Mouse (Mus musculus) bone marrow, adult 2 months (tissue): Measurements from ENCODE around the gene Rgs12.

Source experiments
- CTCF ChIP-seq: fragments of 200-500 bp; IDR thresholded peaks from 2 replicates; pipeline ENCODE4 v1.5.1; 2011; ENCODE audit warnings: low read length, control low read depth; ENCODE audit not compliant: control insufficient read depth, insufficient read depth
- POLR2A ChIP-seq: fragments of 200-500 bp; IDR thresholded peaks from 2 replicates; pipeline ENCODE4 v1.6.1; 2011; ENCODE audit warnings: low read depth, mild to moderate bottlenecking, control low read depth, low read length, borderline replicate concordance; ENCODE audit not compliant: control insufficient read depth

DNA sequence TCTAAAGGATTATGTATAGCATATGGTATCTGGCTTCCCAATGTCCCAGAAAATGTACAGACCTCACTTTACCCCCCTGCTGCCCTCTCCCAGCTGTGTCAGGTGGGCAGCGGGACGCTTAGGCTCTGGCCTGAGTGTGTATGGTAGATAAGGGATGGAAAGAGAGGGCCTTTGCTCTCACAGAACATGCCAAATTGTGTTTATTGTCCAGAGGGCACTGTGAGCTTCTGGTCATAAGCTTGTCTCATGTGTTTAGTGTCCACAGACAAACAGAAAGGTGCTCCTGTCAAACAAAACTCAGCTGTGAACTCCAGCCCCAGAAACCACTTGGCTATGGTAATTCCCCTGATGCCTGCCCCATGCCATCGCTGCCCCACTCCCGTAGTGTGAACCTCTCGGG is 80.5 kb downstream of the Rgs12 start:
- no peak for TF ChIP-seq CTCF
- TF ChIP-seq POLR2A = no peak
